Mouse (Mus musculus): ENCODE data around the gene Arid5b. TPM values are rescaled to one million over a fixed set of nuclear protein-coding genes. Genes with fewer than 3 reads are reported as not detected.
A peak's percentile ranks its signal among the peaks of the same experiment; 100 is the strongest.

Gene Arid5b
- total and polyA plus RNA-seq, 2 experiments from 2014 or later = 11.4 to 14.5 TPM

GRCm38 (mm10) chr10:68113645-68114044 lies 164.9 kb downstream of the Arid5b start:
- H3K9me3 ChIP-seq (replicated peaks; ENCODE audit: control insufficient read depth, low read length) = no peaks in the 10 kb centered on the region
- no peak overlapping the region for H3K4me3 ChIP-seq (ENCODE audit: low read depth, low read length)
- H3K4me2 ChIP-seq (ENCODE audit: low read depth, low read length) = no peak overlapping the region
- peaks cover 45% of the 10 kb centered on the region for H3K36me3 ChIP-seq (replicated peaks; ENCODE audit: control insufficient read depth, insufficient read depth, low read length)
- no peak for DNase-seq (ENCODE audit: low spot score)
- WGBS = 94% methylated on average over 5 of the region's 5 CpGs
- no peak overlapping the region for H3K27ac ChIP-seq (ENCODE audit: low read depth)
- H3K9ac ChIP-seq (replicated peaks; ENCODE audit: low read depth, low read length) = no peak overlapping the region
- TF ChIP-seq CTCF (IDR thresholded peaks at IDR 0.05; ENCODE audit: low read depth) = no peak
- no peak for TF ChIP-seq EP300 (IDR thresholded peaks at IDR 0.05; ENCODE audit: low read depth)
- no peak for ATAC-seq (ENCODE audit: insufficient read depth, low read depth)
- no peaks in the 10 kb centered on the region for H3K27me3 ChIP-seq (ENCODE audit: control insufficient read depth, insufficient read depth, low read length)
- H3K4me1 ChIP-seq (ENCODE audit: control insufficient read depth, insufficient read depth) = no peaks in the 10 kb centered on the region

GRCm38 (mm10) chr10:68112983-68113382 lies 165.6 kb downstream of the Arid5b start:
- Histone ChIP-seq H3K27ac (ENCODE audit: low read depth) (no peak overlapping the region), H3K4me1 (ENCODE audit: control insufficient read depth, insufficient read depth) (no peaks in the 10 kb centered on the region), H3K27me3 (ENCODE audit: control insufficient read depth, insufficient read depth, low read length) (no peaks in the 10 kb centered on the region), H3K4me2 (ENCODE audit: low read depth, low read length) (no peak overlapping the region), H3K4me3 (ENCODE audit: low read depth, low read length) (no peak overlapping the region), H3K36me3 (replicated peaks; ENCODE audit: control insufficient read depth, insufficient read depth, low read length) (peaks cover 41% of the 10 kb centered on the region), H3K9me3 (replicated peaks; ENCODE audit: control insufficient read depth, low read length) (no peaks in the 10 kb centered on the region), H3K9ac (replicated peaks; ENCODE audit: low read depth, low read length) (no peak overlapping the region)
- ATAC-seq (ENCODE audit: insufficient read depth, low read depth) (no peak), DNase-seq (ENCODE audit: low spot score) (no peak)
- no peak for TF ChIP-seq CTCF (IDR thresholded peaks at IDR 0.05; ENCODE audit: low read depth)
- TF ChIP-seq EP300 (IDR thresholded peaks at IDR 0.05; ENCODE audit: low read depth) = no peak
- WGBS = 80% methylated on average over 8 of the region's 8 CpGs

- Histone ChIP-seq H3K9me3 (replicated peaks; ENCODE audit: control insufficient read depth, low read length) (no peaks in the 10 kb centered on the region), H3K4me3 (ENCODE audit: low read depth, low read length) (no peak overlapping the region), H3K27me3 (ENCODE audit: control insufficient read depth, insufficient read depth, low read length) (no peaks in the 10 kb centered on the region), H3K36me3 (replicated peaks; ENCODE audit: control insufficient read depth, insufficient read depth, low read length) (peaks cover 24% of the 10 kb centered on the region), H3K4me1 (ENCODE audit: control insufficient read depth, insufficient read depth) (0 out of 2 replicates have a peak, but pooled peaks cover 12% of the 10 kb centered on the region), H3K4me2 (ENCODE audit: low read depth, low read length) (no peak overlapping the region), H3K9ac (replicated peaks; ENCODE audit: low read depth, low read length) (no peak overlapping the region), H3K27ac (ENCODE audit: low read depth) (peak overlapping the region; percentile 33)
- ATAC-seq (ENCODE audit: insufficient read depth, low read depth) (no peak), DNase-seq (ENCODE audit: low spot score) (no peak)
- WGBS = 60% methylated on average over 5 of the region's 5 CpGs
- TF ChIP-seq EP300 (IDR thresholded peaks at IDR 0.05; ENCODE audit: low read depth) (no peak), CTCF (IDR thresholded peaks at IDR 0.05; ENCODE audit: low read depth) (no peak)
Observed at GRCm38 (mm10) chr10:68110607-68111006, 167.9 kb downstream of the Arid5b start.

- Histone ChIP-seq H3K36me3 (replicated peaks; ENCODE audit: control insufficient read depth, insufficient read depth, low read length) (peaks cover 22% of the 10 kb centered on the region), H3K4me2 (ENCODE audit: low read depth, low read length) (no peak overlapping the region), H3K27me3 (ENCODE audit: control insufficient read depth, insufficient read depth, low read length) (no peaks in the 10 kb centered on the region), H3K27ac (ENCODE audit: low read depth) (peak overlapping the region; percentile 33), H3K9me3 (replicated peaks; ENCODE audit: control insufficient read depth, low read length) (no peaks in the 10 kb centered on the region), H3K4me3 (ENCODE audit: low read depth, low read length) (no peak overlapping the region), H3K9ac (replicated peaks; ENCODE audit: low read depth, low read length) (no peak overlapping the region), H3K4me1 (ENCODE audit: control insufficient read depth, insufficient read depth) (0 out of 2 replicates have a peak, but pooled peaks cover 15% of the 10 kb centered on the region)
- WGBS = 66% methylated on average over 8 of the region's 8 CpGs
- DNase-seq (ENCODE audit: low spot score) (no peak), ATAC-seq (ENCODE audit: insufficient read depth, low read depth) (no peak)
- TF ChIP-seq CTCF (IDR thresholded peaks at IDR 0.05; ENCODE audit: low read depth) (no peak), EP300 (IDR thresholded peaks at IDR 0.05; ENCODE audit: low read depth) (no peak)
Observed at GRCm38 (mm10) chr10:68110182-68110581, 168.4 kb downstream of the Arid5b start.

- TF ChIP-seq EP300 (IDR thresholded peaks at IDR 0.05; ENCODE audit: low read depth) (no peak), CTCF (IDR thresholded peaks at IDR 0.05; ENCODE audit: low read depth) (no peak)
- WGBS = 91% methylated on average over 1 of the region's 1 CpGs
- no peak for ATAC-seq (ENCODE audit: insufficient read depth, low read depth)
Observed at GRCm38 (mm10) chr10:68109651-68110050, 168.9 kb downstream of the Arid5b start.

GRCm38 (mm10) chr10:68107716-68108115 lies 170.8 kb downstream of the Arid5b start:
- 79% methylated on average over 6 of the region's 6 CpGs for WGBS
- H3K9ac ChIP-seq (replicated peaks; ENCODE audit: low read depth, low read length) = no peak overlapping the region
- no peak for DNase-seq (ENCODE audit: low spot score)

More at GRCm38 (mm10) chr10:68109651-68110050, 168.9 kb downstream of the Arid5b start:
- Histone ChIP-seq H3K27ac (ENCODE audit: low read depth) (peak overlapping the region; percentile 33; the same call in 1 of the 2 replicates), H3K4me1 (ENCODE audit: control insufficient read depth, insufficient read depth) (peaks cover 21% of the 10 kb centered on the region; the same call in 1 of the 2 replicates), H3K9me3 (replicated peaks; ENCODE audit: control insufficient read depth, low read length) (no peaks in the 10 kb centered on the region), H3K4me3 (ENCODE audit: low read depth, low read length) (no peak overlapping the region), H3K9ac (replicated peaks; ENCODE audit: low read depth, low read length) (no peak overlapping the region), H3K4me2 (ENCODE audit: low read depth, low read length) (no peak overlapping the region), H3K27me3 (ENCODE audit: control insufficient read depth, insufficient read depth, low read length) (no peaks in the 10 kb centered on the region), H3K36me3 (replicated peaks; ENCODE audit: control insufficient read depth, insufficient read depth, low read length) (peaks cover 21% of the 10 kb centered on the region)
- DNase-seq (ENCODE audit: low spot score) = no peak

More at GRCm38 (mm10) chr10:68107716-68108115, 170.8 kb downstream of the Arid5b start:
- Histone ChIP-seq H3K9me3 (replicated peaks; ENCODE audit: control insufficient read depth, low read length) (no peaks in the 10 kb centered on the region), H3K27ac (ENCODE audit: low read depth) (no peak overlapping the region), H3K27me3 (ENCODE audit: control insufficient read depth, insufficient read depth, low read length) (no peaks in the 10 kb centered on the region), H3K4me3 (ENCODE audit: low read depth, low read length) (no peak overlapping the region), H3K36me3 (replicated peaks; ENCODE audit: control insufficient read depth, insufficient read depth, low read length) (peaks cover 13% of the 10 kb centered on the region; the same call in 1 of the 2 replicates), H3K4me1 (ENCODE audit: control insufficient read depth, insufficient read depth) (peaks cover 36% of the 10 kb centered on the region), H3K4me2 (ENCODE audit: low read depth, low read length) (no peak overlapping the region)
- ATAC-seq (ENCODE audit: insufficient read depth, low read depth) = no peak
- no peak for TF ChIP-seq CTCF (IDR thresholded peaks at IDR 0.05; ENCODE audit: low read depth)
- TF ChIP-seq EP300 (IDR thresholded peaks at IDR 0.05; ENCODE audit: low read depth) = no peak

All from heart, postnatal 0 days (tissue).